Mouse (Mus musculus): ENCODE measurements around the gene Acot6.

DNA sequence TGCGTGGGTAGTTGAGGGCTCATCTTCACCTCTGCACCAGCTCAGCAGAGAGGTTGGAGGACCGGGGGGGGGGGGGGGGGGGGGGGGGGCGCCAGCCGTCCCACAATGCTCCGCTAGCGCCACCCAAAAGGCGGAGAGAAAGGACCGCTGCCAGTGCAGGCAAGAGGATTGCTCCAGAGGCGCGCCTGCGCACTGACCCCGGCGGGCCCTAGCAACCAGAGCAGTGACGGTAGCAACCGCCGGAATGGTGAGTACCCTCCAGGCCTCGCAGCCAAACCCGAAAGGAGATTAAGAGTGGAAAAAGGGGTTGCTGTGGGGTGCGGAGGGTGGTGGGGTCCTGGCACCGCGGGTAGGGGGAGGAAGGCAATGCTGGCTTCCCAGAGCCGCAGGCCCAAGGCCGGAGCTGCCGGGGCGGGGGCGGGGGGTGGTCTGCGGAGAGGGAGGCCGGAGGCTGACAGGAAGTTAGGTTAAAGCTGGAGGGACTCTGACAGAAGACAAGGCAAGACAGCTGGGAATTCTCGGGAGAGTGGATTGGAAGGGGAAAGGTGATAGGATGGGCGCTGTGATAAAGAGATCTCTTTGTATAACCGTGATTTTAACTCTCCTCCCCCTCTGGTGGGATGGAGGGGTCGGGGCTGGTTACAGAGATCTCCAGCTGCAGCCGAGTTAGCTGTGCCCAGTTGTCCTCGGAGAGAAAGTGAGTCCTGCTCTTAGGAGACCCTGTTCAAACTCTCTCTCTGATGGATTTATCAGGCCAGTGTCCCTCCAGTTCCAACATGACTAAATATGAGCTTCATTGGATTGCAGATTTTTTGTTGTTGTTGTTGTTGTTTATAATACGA is 13.9 kb downstream of the Acot6 start, which contains the start of gene Dnal1:
- TF ChIP-seq EP300 (IDR thresholded peaks at IDR 0.05; ENCODE audit: low read depth) (no peak), CTCF (IDR thresholded peaks at IDR 0.05; ENCODE audit: low read depth) (no peak)
